Mouse (Mus musculus): Measurements from ENCODE around the gene Plppr1. TPM values are rescaled to one million over a fixed set of nuclear protein-coding genes. Genes with fewer than 3 reads are reported as not detected.

The Plppr1 gene
- total RNA-seq (2014; rRNA removed) = 41.0 and 51.6 TPM in 2 replicates
- polyA plus RNA-seq (2015; fragmentation: Nextera tagmentation; extraction: Ambion mirVana) = 54.6 and 55.1 TPM in 2 replicates

GRCm38 (mm10) chr4:49059021-49059401 is at the start of gene Plppr1:
Gene Plppr1 (plus strand): TSS chr4:49059273.
- peak; percentile 87 for ATAC-seq (ENCODE audit: low FRiP score)
- peak within 1 kb of the TSS; percentile 79 for H3K4me2 ChIP-seq (ENCODE audit: low read depth, low read length, poor library complexity, severe bottlenecking)
- H3K9ac ChIP-seq (replicated peaks; ENCODE audit: low read length, poor library complexity, severe bottlenecking) = peak within 1 kb of the TSS; percentile 83
- WGBS = 0% methylated on average over 20 of the region's 21 CpGs
- DNase-seq (ENCODE audit: low spot score) = peak; percentile 84
- H3K27ac ChIP-seq (ENCODE audit: low read depth, low read length) = peak within 1 kb of the TSS; percentile 82
- H3K9me3 ChIP-seq (ENCODE audit: low read length) = no peaks in the 10 kb centered on the region
- no peaks in the 10 kb centered on the region for H3K36me3 ChIP-seq (ENCODE audit: insufficient read depth, low read length)
- peaks cover 13% of the 10 kb centered on the region; the same call in 1 of the 2 replicates for H3K4me1 ChIP-seq (ENCODE audit: insufficient read depth, low read length)
- peak within 1 kb of the TSS; percentile 78 for H3K4me3 ChIP-seq (ENCODE audit: low read depth, low read length)
- no peaks in the 10 kb centered on the region; the same call in 1 of the 2 replicates for H3K27me3 ChIP-seq (ENCODE audit: insufficient read depth, low read length)
- no peak; the same call in 1 of the 2 replicates for TF ChIP-seq CTCF (IDR thresholded peaks at IDR 0.05)

- no peak overlapping the region for H3K4me3 ChIP-seq (ENCODE audit: low read depth, low read length)
- no peak overlapping the region for H3K27ac ChIP-seq (ENCODE audit: low read depth, low read length)
These were observed 42.4 kb upstream of the Plppr1 start for GRCm38 (mm10) chr4:49016701-49017100.

GRCm38 (mm10) chr4:49023221-49023620 is 35.9 kb upstream of the Plppr1 start:
- ATAC-seq (ENCODE audit: low FRiP score) (no peak), DNase-seq (ENCODE audit: low spot score) (no peak)
- Histone ChIP-seq H3K27me3 (ENCODE audit: insufficient read depth, low read length) (no peaks in the 10 kb centered on the region), H3K4me2 (ENCODE audit: low read depth, low read length, poor library complexity, severe bottlenecking) (no peak overlapping the region), H3K4me3 (ENCODE audit: low read depth, low read length) (no peak overlapping the region), H3K27ac (ENCODE audit: low read depth, low read length) (no peak overlapping the region), H3K9ac (replicated peaks; ENCODE audit: low read length, poor library complexity, severe bottlenecking) (no peak overlapping the region), H3K4me1 (ENCODE audit: insufficient read depth, low read length) (no peaks in the 10 kb centered on the region), H3K9me3 (ENCODE audit: low read length) (no peaks in the 10 kb centered on the region), H3K36me3 (ENCODE audit: insufficient read depth, low read length) (no peaks in the 10 kb centered on the region)
- 92% methylated on average over 1 of the region's 1 CpGs for whole genome bisulfite sequencing
- no peak for TF ChIP-seq CTCF (IDR thresholded peaks at IDR 0.05)

More at GRCm38 (mm10) chr4:49016701-49017100, 42.4 kb upstream of the Plppr1 start:
- TF ChIP-seq CTCF (IDR thresholded peaks at IDR 0.05) = no peak
- Histone ChIP-seq H3K4me1 (ENCODE audit: insufficient read depth, low read length) (no peaks in the 10 kb centered on the region), H3K9ac (replicated peaks; ENCODE audit: low read length, poor library complexity, severe bottlenecking) (no peak overlapping the region), H3K9me3 (ENCODE audit: low read length) (no peaks in the 10 kb centered on the region), H3K36me3 (ENCODE audit: insufficient read depth, low read length) (no peaks in the 10 kb centered on the region), H3K27me3 (ENCODE audit: insufficient read depth, low read length) (no peaks in the 10 kb centered on the region), H3K4me2 (ENCODE audit: low read depth, low read length, poor library complexity, severe bottlenecking) (no peak overlapping the region)
- DNase-seq (ENCODE audit: low spot score) (no peak), ATAC-seq (ENCODE audit: low FRiP score) (no peak)

GRCm38 (mm10) chr4:49038311-49038710 is 20.8 kb upstream of the Plppr1 start:
- Histone ChIP-seq H3K27me3 (ENCODE audit: insufficient read depth, low read length) (no peaks in the 10 kb centered on the region), H3K4me3 (ENCODE audit: low read depth, low read length) (no peak overlapping the region), H3K27ac (ENCODE audit: low read depth, low read length) (no peak overlapping the region), H3K4me1 (ENCODE audit: insufficient read depth, low read length) (no peaks in the 10 kb centered on the region), H3K9ac (replicated peaks; ENCODE audit: low read length, poor library complexity, severe bottlenecking) (no peak overlapping the region), H3K4me2 (ENCODE audit: low read depth, low read length, poor library complexity, severe bottlenecking) (no peak overlapping the region), H3K9me3 (ENCODE audit: low read length) (no peaks in the 10 kb centered on the region), H3K36me3 (ENCODE audit: insufficient read depth, low read length) (no peaks in the 10 kb centered on the region)
- TF ChIP-seq CTCF (IDR thresholded peaks at IDR 0.05) = no peak
- 55% methylated on average over 4 of the region's 4 CpGs for WGBS
- DNase-seq (ENCODE audit: low spot score) = no peak
- no peak for ATAC-seq (ENCODE audit: low FRiP score)

- Histone ChIP-seq H3K36me3 (ENCODE audit: insufficient read depth, low read length) (no peaks in the 10 kb centered on the region), H3K4me1 (ENCODE audit: insufficient read depth, low read length) (no peaks in the 10 kb centered on the region), H3K27ac (ENCODE audit: low read depth, low read length) (no peak overlapping the region), H3K9me3 (ENCODE audit: low read length) (no peaks in the 10 kb centered on the region), H3K9ac (replicated peaks; ENCODE audit: low read length, poor library complexity, severe bottlenecking) (no peak overlapping the region), H3K4me2 (ENCODE audit: low read depth, low read length, poor library complexity, severe bottlenecking) (no peak overlapping the region), H3K4me3 (ENCODE audit: low read depth, low read length) (no peak overlapping the region), H3K27me3 (ENCODE audit: insufficient read depth, low read length) (no peaks in the 10 kb centered on the region)
- DNase-seq (ENCODE audit: low spot score) (peak; percentile 67), ATAC-seq (ENCODE audit: low FRiP score) (no peak)
- no peak for TF ChIP-seq CTCF (IDR thresholded peaks at IDR 0.05)
- WGBS = 82% methylated on average over 3 of the region's 3 CpGs
These were observed 19.2 kb upstream of the Plppr1 start for GRCm38 (mm10) chr4:49039854-49040253.

GRCm38 (mm10) chr4:49041655-49042054 is 17.4 kb upstream of the Plppr1 start:
- no peak overlapping the region for H3K9ac ChIP-seq (replicated peaks; ENCODE audit: low read length, poor library complexity, severe bottlenecking)
- no peak for TF ChIP-seq CTCF (IDR thresholded peaks at IDR 0.05)
- WGBS = 79% methylated on average over 1 of the region's 1 CpGs
- no peak overlapping the region for H3K4me3 ChIP-seq (ENCODE audit: low read depth, low read length)
- H3K4me2 ChIP-seq (ENCODE audit: low read depth, low read length, poor library complexity, severe bottlenecking) = no peak overlapping the region
- H3K4me1 ChIP-seq (ENCODE audit: insufficient read depth, low read length) = no peaks in the 10 kb centered on the region
- H3K27ac ChIP-seq (ENCODE audit: low read depth, low read length) = no peak overlapping the region
- peak; percentile 91 for DNase-seq (ENCODE audit: low spot score)
- no peaks in the 10 kb centered on the region for H3K36me3 ChIP-seq (ENCODE audit: insufficient read depth, low read length)
- H3K9me3 ChIP-seq (ENCODE audit: low read length) = no peaks in the 10 kb centered on the region
- ATAC-seq (ENCODE audit: low FRiP score) = peak; percentile 68; the same call in 1 of the 2 replicates
- H3K27me3 ChIP-seq (ENCODE audit: insufficient read depth, low read length) = no peaks in the 10 kb centered on the region
